Mouse (Mus musculus): ENCODE data around the gene Spocd1. TPM values are rescaled to one million over a fixed set of nuclear protein-coding genes. Genes with fewer than 3 reads are reported as not detected.

Spocd1 gene
- total and polyA plus RNA-seq, 3 experiments, result 0.04 to 0.07 TPM; not detected in 1

- peak; percentile 56 for TF ChIP-seq SIN3A (IDR thresholded peaks at IDR 0.05; ENCODE audit: low read length)
- peak; percentile 82; the same call in 1 of the 2 replicates for TF ChIP-seq MYC (IDR thresholded peaks at IDR 0.05; ENCODE audit: low read depth, low read length)
- TF ChIP-seq CHD2 (IDR thresholded peaks at IDR 0.05; ENCODE audit: low read length), result peak; percentile 46; the same call in 1 of the 2 replicates
- no peak for TF ChIP-seq E2F4 (IDR thresholded peaks at IDR 0.05; ENCODE audit: insufficient replicate concordance, low read depth, low read length)
- TF ChIP-seq JUND (conservative IDR thresholded peaks at IDR 0.05; ENCODE audit: low read depth, low read length), result no peak
- TF ChIP-seq MAX (IDR thresholded peaks at IDR 0.05; ENCODE audit: low read length), result peak; percentile 52
Observed at GRCm38 (mm10) chr4:129928124-129928751, 811 bp upstream of the Spocd1 start (continued).

- Histone ChIP-seq H3K4me2 (ENCODE audit: insufficient read depth, low read depth, poor library complexity, severe bottlenecking) (no peak overlapping the region), H3K9me3 (replicated peaks; ENCODE audit: low read length) (peaks cover 10% of the 10 kb centered on the region), H3K27ac (ENCODE audit: insufficient read depth, low read depth) (no peak overlapping the region), H3K4me1 (ENCODE audit: control insufficient read depth in 1 of 2, insufficient read depth in 2 of 2) (0 out of 4 replicates have a peak, but pooled peaks cover 0 to 2% of the 10 kb centered on the region in 2 experiments), H3K4me3 (replicated peaks in 1 of 3; ENCODE audit: low read depth in 2 of 3, low read length in 2 of 3, poor library complexity in 1 of 3) (no peak overlapping the region), H3K9ac (ENCODE audit: insufficient read depth, low read depth) (no peak overlapping the region), H3K79me2 (replicated peaks; ENCODE audit: control insufficient read depth, extremely low read depth, insufficient read depth, poor library complexity, severe bottlenecking) (no peaks in the 10 kb centered on the region), H3K36me3 (replicated peaks in 1 of 2; ENCODE audit: control insufficient read depth in 1 of 2, insufficient read depth in 1 of 2, low read length in 1 of 2) (no peaks in the 10 kb centered on the region), H3K27me3 (replicated peaks) (peaks cover 27% of the 10 kb centered on the region)
- no peak for TF ChIP-seq ZC3H11A (IDR thresholded peaks at IDR 0.05; ENCODE audit: low read depth, low read length)
- TF ChIP-seq MAFK (IDR thresholded peaks at IDR 0.05; ENCODE audit: insufficient replicate concordance, low read length), result no peak
- TF ChIP-seq EP300 (IDR thresholded peaks at IDR 0.05; ENCODE audit: low read length), result no peak
- TF ChIP-seq CHD1 (IDR thresholded peaks at IDR 0.05; ENCODE audit: low read depth, low read length), result no peak
- no peak for TF ChIP-seq MEF2A (IDR thresholded peaks at IDR 0.05; ENCODE audit: borderline replicate concordance, low read depth, low read length)
- TF ChIP-seq POLR2AphosphoS2 (IDR thresholded peaks at IDR 0.05; ENCODE audit: low read depth, low read length), result no peak
- TF ChIP-seq GABPA (IDR thresholded peaks at IDR 0.05; ENCODE audit: insufficient replicate concordance, low read depth, low read length), result no peak
- no peak for TF ChIP-seq HCFC1 (IDR thresholded peaks at IDR 0.05; ENCODE audit: low read depth, low read length)
- TF ChIP-seq RAD21 (IDR thresholded peaks at IDR 0.05; ENCODE audit: low read depth, low read length), result no peak
- TF ChIP-seq ZKSCAN1 (IDR thresholded peaks at IDR 0.05; ENCODE audit: borderline replicate concordance, low read depth, low read length), result no peak
- TF ChIP-seq ZMIZ1 (IDR thresholded peaks at IDR 0.05; ENCODE audit: low read depth, low read length), result no peak
- no peak for TF ChIP-seq USF1 (IDR thresholded peaks at IDR 0.05; ENCODE audit: low read depth, low read length)
- TF ChIP-seq SMC3 (IDR thresholded peaks at IDR 0.05; ENCODE audit: low read depth, low read length), result no peak
- no peak for TF ChIP-seq NRF1 (IDR thresholded peaks at IDR 0.05; ENCODE audit: low read depth, low read length)
- TF ChIP-seq ELF1 (IDR thresholded peaks at IDR 0.05; ENCODE audit: low read depth, low read length), result no peak
- no peak for TF ChIP-seq KAT2A (IDR thresholded peaks at IDR 0.05; ENCODE audit: insufficient replicate concordance, low read length)
- no peak for TF ChIP-seq UBTF (IDR thresholded peaks at IDR 0.05; ENCODE audit: low read depth, low read length)
- in situ Hi-C loops (cut with MboI; ENCODE audit: low pct_ligation_motif_present, low pct_unique_long_range_greater_than_20kb, low sequenced_read_pairs), result no loop called here
- no peak for DNase-seq (ENCODE audit: extremely low read depth)
- dilution Hi-C loops (cut with MboI; ENCODE audit: extremely low pct_ligation_motif_present, extremely low pct_unique_long_range_greater_than_20kb, low sequenced_read_pairs), result no loop called here
Observed at GRCm38 (mm10) chr4:129933696-129934095, 4.6 kb downstream of the Spocd1 start.

Data from CH12.LX (cell line).